Mouse (Mus musculus) spleen, adult 12 weeks (tissue): ENCODE data around the gene Gm20388.
"Not testable (repeated sequence)": the region's sequence is repeated elsewhere in the genome, so short reads cannot be mapped to it uniquely, and the experiment has no call there.

ENCODE experiments used
- DNase-seq: peaks from one replicate; pipeline ENCODE4 v3.0.0; 2022; ENCODE audit warnings: low spot score

The Gm20388 gene

GRCm38 (mm10) chr8:121578676-121579451, 1668.2 kb downstream of the Gm20388 start, which contains the start of gene Fbxo31:
Fbxo31 (minus strand) TSS chr8:121578806.
- DNase-seq = peak; percentile 85

- DNase-seq = no peak
Measured at GRCm38 (mm10) chr8:121580465-121580864, 1669.8 kb downstream of the Gm20388 start.

- no peak for DNase-seq
Measured at GRCm38 (mm10) chr8:121583653-121584052, 1673.0 kb downstream of the Gm20388 start.

GRCm38 (mm10) chr8:121584730-121585129, 1674.1 kb downstream of the Gm20388 start:
- no peak for DNase-seq

- peak; percentile 98 for DNase-seq
Measured at GRCm38 (mm10) chr8:121585159-121585825, 1674.7 kb downstream of the Gm20388 start.

GRCm38 (mm10) chr8:121588750-121589149, 1678.1 kb downstream of the Gm20388 start:
- peak; percentile 40 for DNase-seq

GRCm38 (mm10) chr8:121589205-121589726, 1678.6 kb downstream of the Gm20388 start:
- DNase-seq = no peak

GRCm38 (mm10) chr8:121590203-121591177, 1679.8 kb downstream of the Gm20388 start, which contains the start of gene Map1lc3b:
Map1lc3b (plus strand) TSS chr8:121590361.
- DNase-seq = peak; percentile 98

- DNase-seq = peak; percentile 59
Measured at GRCm38 (mm10) chr8:121591178-121592066, 1680.8 kb downstream of the Gm20388 start.

GRCm38 (mm10) chr8:121593293-121593692, 1682.7 kb downstream of the Gm20388 start:
- DNase-seq = no peak

GRCm38 (mm10) chr8:121593983-121594382, 1683.3 kb downstream of the Gm20388 start:
- no peak for DNase-seq

- DNase-seq = not testable (repeated sequence)
Measured at GRCm38 (mm10) chr8:121597492-121597891, 1686.9 kb downstream of the Gm20388 start.

GRCm38 (mm10) chr8:121598190-121598589, 1687.5 kb downstream of the Gm20388 start:
- no peak for DNase-seq

GRCm38 (mm10) chr8:121598892-121599291, 1688.3 kb downstream of the Gm20388 start:
- DNase-seq = peak; percentile 70

- DNase-seq = no peak
Measured at GRCm38 (mm10) chr8:121599842-121600241, 1689.2 kb downstream of the Gm20388 start.

GRCm38 (mm10) chr8:121602411-121602810, 1691.8 kb downstream of the Gm20388 start:
- no peak for DNase-seq

GRCm38 (mm10) chr8:121602860-121603259, 1692.2 kb downstream of the Gm20388 start:
- no peak for DNase-seq

GRCm38 (mm10) chr8:121603801-121604200, 1693.2 kb downstream of the Gm20388 start:
- no peak for DNase-seq

GRCm38 (mm10) chr8:121607661-121608060, 1697.0 kb downstream of the Gm20388 start:
- no peak for DNase-seq

- DNase-seq = no peak
Measured at GRCm38 (mm10) chr8:121609251-121609650, 1698.6 kb downstream of the Gm20388 start.

- DNase-seq = no peak
Measured at GRCm38 (mm10) chr8:121609916-121610315, 1699.3 kb downstream of the Gm20388 start.
